ENCODE assay signal across 13 mouse cellular contexts in genomic region chr9:51608697-51609456, GRCm38 (mm10).
"Had no signal": no experiment of that assay in that cellular context is flagged by ENCODE, and none has a peak within 500 bp of the region (broad histone marks: within the 10 kb centered on the region; RNA-seq: fewer than 3 reads in every experiment).

No protein-coding gene starts in this region.

- ATAC-seq: intestine, embryonic 15.5 days; liver, postnatal 0 days; lung, postnatal 0 days; midbrain, embryonic 13.5 days; midbrain, embryonic 16.5 days had no signal

- DNase-seq: kidney, adult 11 months; kidney, adult 9 months; kidney, postnatal 14 days; kidney, postnatal 4 days; liver, postnatal 0 days; lung, embryonic 14.5 days; thymus, adult 2 months; thymus, postnatal 14 days; thymus, postnatal 4 days had no signal
